Mouse (Mus musculus): Measurements from ENCODE around the gene Rtf1. TPM values are rescaled to one million over a fixed set of nuclear protein-coding genes. Genes with fewer than 3 reads are reported as not detected.

Gene Rtf1
- polyA plus RNA-seq, 1 experiment, result 30.7 TPM

GRCm38 (mm10) chr2:119762276-119762675, 87.4 kb downstream of the Rtf1 start:
- TF ChIP-seq CTCF (IDR thresholded peaks at IDR 0.05; ENCODE audit: low read depth, low read length), result no peak
- TF ChIP-seq POLR2A (IDR thresholded peaks at IDR 0.05; ENCODE audit: borderline replicate concordance, low read depth, low read length), result no peak
- Histone ChIP-seq H3K4me1 (ENCODE audit: control insufficient read depth, insufficient read depth, low read length) (peaks cover 3% of the 10 kb centered on the region; the same call in 1 of the 2 replicates), H3K4me3 (ENCODE audit: insufficient read depth, low read length) (no peak overlapping the region), H3K27ac (ENCODE audit: insufficient read depth, low read depth, low read length) (no peak overlapping the region)

- Histone ChIP-seq H3K4me3 (ENCODE audit: insufficient read depth, low read length) (no peak overlapping the region), H3K4me1 (ENCODE audit: control insufficient read depth, insufficient read depth, low read length) (peaks cover 3% of the 10 kb centered on the region; the same call in 1 of the 2 replicates), H3K27ac (ENCODE audit: insufficient read depth, low read depth, low read length) (no peak overlapping the region)
- TF ChIP-seq POLR2A (IDR thresholded peaks at IDR 0.05; ENCODE audit: borderline replicate concordance, low read depth, low read length), result no peak
- no peak for TF ChIP-seq CTCF (IDR thresholded peaks at IDR 0.05; ENCODE audit: low read depth, low read length)
These were observed 89.1 kb downstream of the Rtf1 start for GRCm38 (mm10) chr2:119763924-119764323.

- H3K4me1 ChIP-seq (ENCODE audit: control insufficient read depth, insufficient read depth, low read length), result peaks cover 3% of the 10 kb centered on the region; the same call in 1 of the 2 replicates
- H3K4me3 ChIP-seq (ENCODE audit: insufficient read depth, low read length), result no peak overlapping the region
- no peak overlapping the region for H3K27ac ChIP-seq (ENCODE audit: insufficient read depth, low read depth, low read length)
- TF ChIP-seq POLR2A (IDR thresholded peaks at IDR 0.05; ENCODE audit: borderline replicate concordance, low read depth, low read length) (no peak), CTCF (IDR thresholded peaks at IDR 0.05; ENCODE audit: low read depth, low read length) (no peak)
These were observed 92.4 kb downstream of the Rtf1 start for GRCm38 (mm10) chr2:119767246-119767645.

Other genes with a start within 250 kb of the Rtf1 start
- gene Ino80, start 197.4 kb upstream of the Rtf1 start, polyA plus RNA-seq (2012; ENCODE audit: insufficient read depth, insufficient read length, missing spikeins), result 11.5 and 12.9 TPM in 2 replicates
- gene Exd1, start 127.4 kb upstream of the Rtf1 start, polyA plus RNA-seq (2012; ENCODE audit: insufficient read depth, insufficient read length, missing spikeins), result 0.80 and 1.0 TPM in 2 replicates
- 84.2 and 90.0 TPM in 2 replicates for gene Chp1, start 127.4 kb upstream of the Rtf1 start, polyA plus RNA-seq (2012; ENCODE audit: insufficient read depth, insufficient read length, missing spikeins)
- 45.1 and 50.3 TPM in 2 replicates for gene Nusap1, start 56.8 kb upstream of the Rtf1 start, polyA plus RNA-seq (2012; ENCODE audit: insufficient read depth, insufficient read length, missing spikeins)
- gene Oip5, start 56.6 kb upstream of the Rtf1 start, polyA plus RNA-seq (2012; ENCODE audit: insufficient read depth, insufficient read length, missing spikeins), result 9.9 and 10.1 TPM in 2 replicates
- 12.3 and 15.4 TPM in 2 replicates for gene Ndufaf1, start 12.2 kb upstream of the Rtf1 start, polyA plus RNA-seq (2012; ENCODE audit: insufficient read depth, insufficient read length, missing spikeins)
- gene Itpka, start 67.3 kb downstream of the Rtf1 start, polyA plus RNA-seq (2012; ENCODE audit: insufficient read depth, insufficient read length, missing spikeins), result 0.31 TPM in 1 of 2 replicates, not detected in the other
- not detected in 2 replicates for gene Ltk, start 85.4 kb downstream of the Rtf1 start, polyA plus RNA-seq (2012; ENCODE audit: insufficient read depth, insufficient read length, missing spikeins)
- gene Rpap1, start 112.5 kb downstream of the Rtf1 start, polyA plus RNA-seq (2012; ENCODE audit: insufficient read depth, insufficient read length, missing spikeins), result 9.7 and 10.6 TPM in 2 replicates
- not detected in 2 replicates for gene Tyro3, start 122.7 kb downstream of the Rtf1 start, polyA plus RNA-seq (2012; ENCODE audit: insufficient read depth, insufficient read length, missing spikeins)
- gene Mga, start 222.2 kb downstream of the Rtf1 start, polyA plus RNA-seq (2012; ENCODE audit: insufficient read depth, insufficient read length, missing spikeins), result 30.3 and 30.8 TPM in 2 replicates

Measured in bone marrow macrophage, adult 2 months (primary cell).